Mouse (Mus musculus) neural tube, embryonic 15.5 days (tissue): ENCODE measurements around the gene Traf5. TPM values are rescaled to one million over a fixed set of nuclear protein-coding genes. Genes with fewer than 3 reads are reported as not detected.

Experiments
- ATAC-seq: fragments of 200-750 bp; cut with Nextera tagmentation; 2 replicates; pipeline ENCODE4 v1.8.0; 2017; ENCODE audit warnings: mild to moderate bottlenecking, moderate TSS enrichment, moderate library complexity; ENCODE audit not compliant: low FRiP score
- H3K27ac ChIP-seq: fragments of 300-500 bp; sonication (generic); replicated peaks from 2 replicates; pipeline ENCODE4 v1.5.1; 2015; ENCODE audit warnings: mild to moderate bottlenecking, inconsistent platforms
- H3K27me3 ChIP-seq: fragments of 300-500 bp; sonication (generic); replicated peaks from 2 replicates; pipeline ENCODE4 v1.6.1; 2015; ENCODE audit warnings: inconsistent platforms
- H3K36me3 ChIP-seq: fragments of 300-500 bp; sonication (generic); 2 replicates; pipeline ENCODE4 v1.6.1; 2015; ENCODE audit warnings: inconsistent platforms
- H3K4me1 ChIP-seq: fragments of 300-500 bp; sonication (generic); 2 replicates; pipeline ENCODE4 v1.6.1; 2015; ENCODE audit warnings: inconsistent platforms
- H3K4me2 ChIP-seq: fragments of 300-500 bp; sonication (generic); 2 replicates; pipeline ENCODE4 v1.6.1; 2015; ENCODE audit warnings: inconsistent platforms, mild to moderate bottlenecking, moderate library complexity
- H3K4me3 ChIP-seq: fragments of 300-500 bp; sonication (generic); replicated peaks from 2 replicates; pipeline ENCODE4 v1.5.1; 2015; ENCODE audit warnings: mild to moderate bottlenecking, inconsistent platforms
- H3K9ac ChIP-seq: fragments of 300-500 bp; sonication (generic); replicated peaks from 2 replicates; pipeline ENCODE4 v1.6.1; 2015; ENCODE audit warnings: mild to moderate bottlenecking, inconsistent platforms
- H3K9me3 ChIP-seq: fragments of 300-500 bp; sonication (generic); replicated peaks from 2 replicates; pipeline ENCODE4 v1.6.1; 2016; ENCODE audit warnings: inconsistent platforms
- WGBS: fragments of 180-500 bp; shearing (Covaris S2); methylation state at CpG from one replicate; pipeline ENCODE4 v1.1.7; 2015; ENCODE audit warnings: mixed read lengths; 5-methylcytosine and 5-hydroxymethylcytosine counted together
- polyA plus RNA-seq: library from polyadenylated mRNA; unstranded; fragments of >200 nt; fragmentation: Nextera tagmentation; extraction: Ambion mirVana; gene quantifications from 2 replicates; pipeline ENCODE4 v1.2.1, GENCODE M21; 2015

The Traf5 gene
- 1.7 and 5.8 TPM in 2 replicates for polyA plus RNA-seq

DNA sequence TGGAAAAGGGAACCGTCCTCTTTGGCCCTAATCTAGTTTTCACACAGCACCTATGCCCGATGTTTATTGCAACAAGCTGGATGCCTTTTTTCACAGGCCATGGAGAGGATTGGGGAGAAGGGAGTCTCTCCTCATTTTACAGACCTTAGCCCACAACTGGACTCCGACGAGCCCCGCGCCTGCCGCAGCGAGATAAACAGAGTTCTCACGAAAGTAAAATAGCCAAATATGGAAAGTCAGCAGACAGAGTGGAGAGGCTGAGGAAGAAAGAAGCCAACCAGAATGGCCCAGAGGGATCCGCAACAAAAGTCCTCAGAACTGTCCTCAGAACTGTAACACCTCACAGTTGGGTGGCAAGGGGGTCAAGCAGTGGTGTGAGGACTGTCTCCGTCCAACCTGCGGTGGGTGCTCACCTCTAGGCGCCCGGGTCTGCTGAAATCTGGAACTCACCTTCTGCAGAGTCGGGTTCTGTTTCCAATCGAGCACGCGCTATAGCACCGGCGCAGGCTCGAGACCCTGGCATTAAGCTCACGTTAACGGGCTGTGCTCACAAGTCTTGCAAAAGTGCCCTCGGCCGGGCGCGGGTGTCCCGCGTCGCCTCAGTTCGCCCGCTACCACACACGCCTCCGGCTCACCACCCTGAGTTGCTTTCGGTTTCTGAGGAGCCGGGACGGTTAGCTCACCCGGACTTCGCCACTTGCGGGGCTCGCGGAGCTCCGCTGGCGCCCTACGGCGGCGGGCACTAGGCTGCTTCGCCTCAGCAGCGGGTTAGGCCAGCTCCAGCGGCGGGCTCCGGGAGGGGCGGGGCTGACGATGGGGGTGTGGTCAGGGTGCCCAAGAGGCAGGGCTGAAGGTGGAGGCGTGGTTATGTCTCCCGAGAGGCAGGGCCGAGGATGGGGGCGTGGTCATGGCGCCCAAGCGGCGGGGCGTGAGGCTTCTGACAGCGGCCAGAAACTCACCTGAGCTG lies at the start of gene Traf5:
Gene Traf5, minus strand, starts transcription at position 754 of the 967 bp plus-strand sequence.
- peak within 1 kb of the TSS; percentile 53 for H3K4me3 ChIP-seq
- peak; percentile 98 for ATAC-seq
- H3K27me3 ChIP-seq = peaks cover 18% of the 10 kb centered on the region
- H3K27ac ChIP-seq = peak within 1 kb of the TSS; percentile 20; the same call in 1 of the 2 replicates
- no peaks in the 10 kb centered on the region for H3K36me3 ChIP-seq
- peaks cover 7% of the 10 kb centered on the region for H3K4me1 ChIP-seq
- no peaks in the 10 kb centered on the region for H3K9me3 ChIP-seq
- peak within 1 kb of the TSS; percentile 88 for H3K4me2 ChIP-seq
- 2% methylated on average over 63 of the region's 63 CpGs for WGBS
- H3K9ac ChIP-seq = peak within 1 kb of the TSS; percentile 52

DNA sequence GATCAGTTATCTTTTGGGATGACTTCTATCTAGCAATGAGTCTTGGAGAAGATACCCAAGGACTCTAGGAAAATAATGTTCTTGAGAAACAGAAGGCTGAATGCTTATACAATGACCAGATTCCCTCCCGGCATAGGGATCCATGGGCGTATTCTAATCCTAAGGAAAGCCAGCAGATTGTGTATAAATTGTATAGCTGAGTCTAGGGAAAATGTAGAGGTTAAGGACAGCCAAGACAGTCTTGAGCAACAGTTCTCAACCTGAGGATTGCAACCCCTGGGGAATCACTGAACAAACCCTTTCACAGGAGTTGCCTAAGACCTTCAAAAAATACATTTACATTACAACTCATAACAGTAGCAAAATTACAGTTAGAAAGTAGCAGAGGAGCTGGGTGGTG lies 48.0 kb upstream of the Traf5 start:
- Histone ChIP-seq H3K9ac (no peak overlapping the region), H3K27me3 (no peaks in the 10 kb centered on the region), H3K4me3 (no peak overlapping the region), H3K36me3 (no peaks in the 10 kb centered on the region), H3K27ac (no peak overlapping the region), H3K9me3 (no peaks in the 10 kb centered on the region), H3K4me2 (no peak overlapping the region), H3K4me1 (peaks cover 19% of the 10 kb centered on the region)
- ATAC-seq = no peak
- 99% methylated on average over 2 of the region's 2 CpGs for WGBS

DNA sequence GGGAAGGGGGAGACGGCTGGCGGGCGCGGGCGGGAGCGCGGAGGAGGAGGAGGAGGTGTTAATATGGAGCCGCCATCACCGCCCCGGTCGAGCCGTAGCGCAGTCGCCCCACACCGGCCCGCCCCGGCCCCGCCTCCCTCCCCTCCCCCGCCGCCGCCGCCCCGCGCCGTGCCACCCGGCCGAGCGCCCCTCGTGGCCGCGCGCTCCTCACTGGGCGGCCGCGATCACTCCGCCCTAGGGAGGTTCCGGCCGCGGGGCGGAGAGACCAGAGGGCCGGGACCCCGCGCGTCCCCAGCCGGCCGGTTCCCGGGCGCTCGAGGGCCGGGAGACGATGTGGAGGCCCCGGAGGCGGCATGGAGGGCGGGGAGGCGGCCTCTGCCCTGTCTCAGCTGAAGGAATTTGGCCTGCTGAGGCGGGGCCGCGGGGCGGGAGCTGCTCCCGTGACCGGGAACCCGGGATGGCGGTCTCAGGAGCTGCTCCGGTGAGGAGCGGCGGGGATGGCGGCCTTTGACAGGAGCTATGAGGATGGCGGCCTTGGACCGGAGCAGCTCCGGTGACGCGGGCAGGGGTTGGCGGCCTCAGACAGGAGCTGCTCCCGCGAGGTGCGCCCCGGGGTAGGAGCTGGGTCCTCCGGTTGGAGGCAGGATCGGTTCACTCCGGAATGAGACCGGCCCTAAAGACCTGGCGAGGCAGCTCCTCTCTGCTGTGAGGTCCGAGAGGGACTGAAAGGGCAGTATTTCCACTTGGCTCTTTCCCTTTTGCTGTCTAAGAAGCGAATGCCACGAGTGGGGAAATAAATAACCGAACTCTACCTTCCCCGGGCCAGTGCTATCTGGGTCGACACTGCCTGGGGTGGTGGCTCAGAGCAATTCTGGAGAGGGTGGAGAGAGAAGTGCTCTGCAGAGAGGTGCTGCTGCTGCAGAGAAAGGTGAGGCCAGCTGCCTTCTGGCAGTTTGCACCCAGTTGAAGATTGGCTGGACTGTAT lies 45.9 kb upstream of the Traf5 start, which contains the start of gene Rcor3:
Gene Rcor3, minus strand, starts transcription at position 137 of the 985 bp plus-strand sequence.
- Histone ChIP-seq H3K4me3 (peak within 1 kb of the TSS; percentile 86), H3K27ac (peak within 1 kb of the TSS; percentile 99), H3K27me3 (no peaks in the 10 kb centered on the region), H3K9me3 (no peaks in the 10 kb centered on the region), H3K9ac (peak within 1 kb of the TSS; percentile 98), H3K36me3 (no peaks in the 10 kb centered on the region), H3K4me2 (peak within 1 kb of the TSS; percentile 82), H3K4me1 (peaks cover 25% of the 10 kb centered on the region)
- under 1% methylated on average over 55 of the region's 88 CpGs for WGBS
- peak; percentile 92 for ATAC-seq

DNA sequence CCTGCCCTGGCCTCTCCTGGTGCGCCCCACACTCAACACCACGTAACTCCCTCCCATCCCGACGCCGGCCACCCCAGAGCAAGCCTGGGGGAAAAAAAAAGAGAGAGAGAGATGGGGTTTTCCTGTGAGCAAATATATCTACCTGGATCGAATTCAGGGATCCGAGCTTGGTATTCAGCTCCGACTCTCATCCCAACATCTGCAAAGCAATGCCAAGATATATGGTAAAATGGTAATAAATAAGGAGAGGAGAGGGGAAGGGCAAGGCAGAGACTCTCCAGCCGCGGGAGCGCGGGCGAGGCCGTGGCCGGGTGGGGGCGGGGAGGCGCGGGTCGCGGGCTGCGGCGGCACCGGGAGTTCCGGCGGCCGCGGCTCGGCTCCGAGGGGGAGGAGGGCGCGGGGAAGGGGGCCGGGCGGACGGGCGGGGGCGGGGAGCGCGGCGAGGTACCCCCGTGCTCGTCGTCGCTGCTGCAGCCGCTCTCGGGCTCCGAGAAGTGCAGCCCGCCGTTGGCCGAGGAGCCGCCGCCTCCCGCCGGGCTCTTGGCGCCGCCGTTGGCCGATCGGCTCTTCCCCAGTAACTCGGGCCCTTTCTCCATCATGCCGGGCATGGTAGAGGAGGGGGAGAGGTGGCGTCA lies 45.0 kb upstream of the Traf5 start:
- WGBS = under 1% methylated on average over 53 of the region's 61 CpGs
- peak overlapping the region; percentile 86 for H3K4me3 ChIP-seq
- peak; percentile 53; the same call in 1 of the 2 replicates for ATAC-seq
- H3K9me3 ChIP-seq = no peaks in the 10 kb centered on the region
- H3K4me1 ChIP-seq = peaks cover 25% of the 10 kb centered on the region
- H3K36me3 ChIP-seq = no peaks in the 10 kb centered on the region
- peak overlapping the region; percentile 82 for H3K4me2 ChIP-seq
- no peaks in the 10 kb centered on the region for H3K27me3 ChIP-seq
- peak overlapping the region; percentile 99 for H3K27ac ChIP-seq
- peak overlapping the region; percentile 98 for H3K9ac ChIP-seq

DNA sequence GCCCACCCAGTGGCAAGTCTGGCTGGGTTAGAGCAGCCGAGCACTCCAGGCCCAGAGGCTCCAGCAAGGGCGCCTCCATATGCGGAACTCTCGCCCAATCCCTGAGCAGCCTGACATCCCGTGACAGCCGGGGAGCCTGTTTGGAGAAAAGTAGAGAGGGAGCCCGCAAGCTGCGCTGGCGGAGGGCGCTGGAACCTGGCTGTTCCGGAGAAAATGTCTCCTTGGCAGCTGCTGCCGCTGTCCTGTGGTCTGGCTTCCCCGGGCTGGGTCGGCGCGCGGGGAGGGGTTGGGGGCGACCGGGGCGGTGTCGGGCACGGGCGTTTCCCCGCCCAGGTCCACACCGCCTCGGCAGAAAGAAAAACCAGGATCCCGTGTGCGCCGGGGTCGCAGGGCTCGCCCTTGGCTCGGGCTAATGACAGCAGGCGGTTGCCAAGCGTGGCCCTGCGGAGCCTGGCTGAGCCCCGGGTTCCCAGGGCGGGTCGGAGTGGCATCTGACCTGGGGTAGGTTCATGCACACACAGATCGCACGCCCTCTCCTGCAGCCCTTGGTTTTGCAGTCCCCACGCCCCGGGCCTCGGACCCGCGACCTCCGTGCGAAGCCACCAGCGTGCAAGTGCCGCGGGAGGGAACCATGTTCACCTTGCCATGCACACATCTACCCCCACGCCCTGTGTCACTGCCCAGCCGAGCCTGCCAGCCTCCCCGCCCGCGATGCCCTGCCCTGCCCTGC lies 44.4 kb upstream of the Traf5 start:
- peak overlapping the region; percentile 82 for H3K4me2 ChIP-seq
- H3K9me3 ChIP-seq = no peaks in the 10 kb centered on the region
- WGBS = under 1% methylated on average over 55 of the region's 55 CpGs
- H3K9ac ChIP-seq = peak overlapping the region; percentile 98
- peak overlapping the region; percentile 86 for H3K4me3 ChIP-seq
- H3K4me1 ChIP-seq = peaks cover 25% of the 10 kb centered on the region
- peak; percentile 80 for ATAC-seq
- no peaks in the 10 kb centered on the region for H3K27me3 ChIP-seq
- peak overlapping the region; percentile 99 for H3K27ac ChIP-seq
- no peaks in the 10 kb centered on the region for H3K36me3 ChIP-seq

DNA sequence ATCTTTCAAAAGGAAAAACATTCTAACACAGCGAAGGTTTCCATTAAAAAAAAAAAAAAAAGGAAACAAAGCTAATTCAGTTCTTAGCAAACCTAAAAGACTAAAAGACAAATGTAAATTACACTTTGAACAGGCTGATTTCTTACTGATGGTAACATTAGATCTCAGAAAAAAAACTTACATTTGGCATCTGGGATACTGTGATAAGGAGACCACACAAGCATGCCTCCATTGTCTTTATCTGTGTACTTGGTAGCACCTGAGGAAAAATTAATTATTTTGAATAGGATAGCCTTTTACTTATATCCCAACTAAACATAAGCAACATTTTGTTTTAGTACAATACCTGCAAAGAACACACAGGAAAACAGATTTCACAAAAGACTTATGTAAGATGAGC lies 37.8 kb upstream of the Traf5 start:
- no peak for ATAC-seq

DNA sequence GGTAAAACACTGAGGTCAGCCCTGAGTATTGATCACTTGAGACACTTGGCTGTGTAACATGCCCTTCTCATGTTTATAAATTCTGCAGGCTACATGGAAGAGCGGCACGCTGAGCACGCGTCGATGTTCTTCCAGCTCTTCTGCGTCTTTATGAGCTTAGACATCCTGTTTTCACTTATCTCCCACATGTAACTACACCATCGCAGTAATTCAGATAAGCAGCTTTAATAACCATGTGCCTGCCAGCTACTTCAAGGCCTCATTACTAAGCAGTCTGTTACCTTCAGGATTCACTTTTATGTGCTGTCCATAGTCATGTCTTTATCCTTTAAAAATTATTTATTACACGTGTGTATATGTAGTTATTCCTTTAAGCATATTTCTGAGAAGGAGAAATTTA lies 36.0 kb upstream of the Traf5 start:
- Histone ChIP-seq H3K4me3 (no peak overlapping the region), H3K27ac (no peak overlapping the region), H3K9me3 (no peaks in the 10 kb centered on the region), H3K27me3 (no peaks in the 10 kb centered on the region), H3K9ac (no peak overlapping the region), H3K4me1 (no peaks in the 10 kb centered on the region), H3K4me2 (no peak overlapping the region), H3K36me3 (peaks cover 33% of the 10 kb centered on the region)
- 94% methylated on average over 8 of the region's 8 CpGs for WGBS
- ATAC-seq = no peak

More for the DNA sequence above, 37.8 kb upstream of the Traf5 start:
- Histone ChIP-seq H3K4me2 (no peak overlapping the region), H3K9ac (no peak overlapping the region), H3K9me3 (no peaks in the 10 kb centered on the region), H3K4me3 (no peak overlapping the region), H3K27ac (no peak overlapping the region), H3K27me3 (no peaks in the 10 kb centered on the region), H3K4me1 (peaks cover 6% of the 10 kb centered on the region), H3K36me3 (peaks cover 20% of the 10 kb centered on the region)
- WGBS = 85% methylated on average over 1 of the region's 1 CpGs

DNA sequence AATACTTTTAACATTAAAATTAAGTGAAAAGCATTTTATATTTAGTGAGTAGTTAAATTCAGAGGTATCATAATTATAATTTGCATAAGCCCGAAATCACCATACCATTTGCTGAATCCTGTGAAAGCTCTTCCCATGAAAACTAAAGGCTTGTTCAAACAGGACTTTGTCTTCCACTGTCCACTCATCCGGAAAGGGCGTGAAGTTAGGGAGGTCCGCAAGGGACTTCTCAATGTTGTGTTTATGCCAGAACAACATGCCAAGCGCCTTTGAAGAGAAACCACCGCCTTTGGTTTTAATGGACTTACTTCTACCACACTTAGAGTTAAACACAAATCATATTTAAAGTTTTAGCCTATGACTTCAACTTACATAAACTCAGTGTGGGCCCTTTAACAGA lies 33.4 kb upstream of the Traf5 start:
- no peak overlapping the region for H3K4me2 ChIP-seq
- H3K36me3 ChIP-seq = peaks cover 54% of the 10 kb centered on the region
- 87% methylated on average over 6 of the region's 6 CpGs for WGBS
- H3K9ac ChIP-seq = no peak overlapping the region
- H3K9me3 ChIP-seq = no peaks in the 10 kb centered on the region
- no peaks in the 10 kb centered on the region for H3K4me1 ChIP-seq
- no peak for ATAC-seq
- H3K27me3 ChIP-seq = no peaks in the 10 kb centered on the region
- H3K4me3 ChIP-seq = no peak overlapping the region
- no peak overlapping the region for H3K27ac ChIP-seq

DNA sequence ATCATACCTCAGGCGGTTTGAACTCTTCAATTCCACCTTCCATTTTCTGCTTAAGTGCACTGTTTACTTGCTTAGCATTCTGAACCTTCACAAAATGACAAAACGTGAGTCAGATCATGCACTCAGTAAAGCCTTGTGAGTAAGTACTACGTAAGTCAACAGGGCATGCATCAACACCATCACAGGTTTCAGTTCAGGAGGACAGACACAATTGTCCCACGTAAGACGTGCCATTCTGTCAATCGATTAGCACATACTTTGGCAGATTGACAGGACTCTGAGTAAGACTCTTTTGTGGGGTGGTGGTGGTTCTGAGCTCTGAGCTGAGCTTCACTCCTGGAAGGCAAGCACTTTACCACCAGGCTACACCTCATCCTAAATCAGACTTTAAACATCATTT lies 23.9 kb upstream of the Traf5 start:
- WGBS = 90% methylated on average over 6 of the region's 6 CpGs
- H3K4me2 ChIP-seq = no peak overlapping the region
- no peaks in the 10 kb centered on the region for H3K27me3 ChIP-seq
- no peaks in the 10 kb centered on the region for H3K9me3 ChIP-seq
- no peak overlapping the region for H3K9ac ChIP-seq
- no peak overlapping the region for H3K4me3 ChIP-seq
- no peaks in the 10 kb centered on the region for H3K4me1 ChIP-seq
- ATAC-seq = no peak
- H3K36me3 ChIP-seq = peaks cover 73% of the 10 kb centered on the region
- H3K27ac ChIP-seq = no peak overlapping the region

DNA sequence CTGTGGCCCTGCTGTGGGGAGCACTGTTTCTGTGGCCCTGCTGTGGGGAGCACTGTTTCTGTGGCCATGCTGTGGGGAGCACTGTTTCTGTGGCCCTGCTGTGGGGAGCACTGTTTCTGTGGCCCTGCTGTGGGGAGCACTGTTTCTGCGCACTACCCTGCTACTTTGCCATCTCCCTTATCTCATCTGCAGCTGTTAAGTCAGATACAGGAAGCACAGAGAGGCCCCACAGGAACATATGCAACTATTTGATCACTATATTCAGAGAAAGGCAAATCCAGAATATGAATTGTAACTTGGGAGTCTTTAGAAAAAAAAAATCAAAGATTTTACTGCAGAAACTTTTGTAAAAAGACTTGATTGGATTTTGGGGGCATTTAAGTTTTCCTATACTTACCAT lies 23.0 kb upstream of the Traf5 start:
- Histone ChIP-seq H3K4me2 (no peak overlapping the region), H3K27ac (no peak overlapping the region), H3K27me3 (no peaks in the 10 kb centered on the region), H3K4me1 (no peaks in the 10 kb centered on the region), H3K4me3 (no peak overlapping the region), H3K36me3 (peaks cover 72% of the 10 kb centered on the region), H3K9ac (no peak overlapping the region), H3K9me3 (no peaks in the 10 kb centered on the region)
- WGBS = 92% methylated on average over 1 of the region's 1 CpGs
- no peak for ATAC-seq
